Mouse (Mus musculus): Measurements from ENCODE around the gene Rps6ka4.

Gene Rps6ka4

DNA sequence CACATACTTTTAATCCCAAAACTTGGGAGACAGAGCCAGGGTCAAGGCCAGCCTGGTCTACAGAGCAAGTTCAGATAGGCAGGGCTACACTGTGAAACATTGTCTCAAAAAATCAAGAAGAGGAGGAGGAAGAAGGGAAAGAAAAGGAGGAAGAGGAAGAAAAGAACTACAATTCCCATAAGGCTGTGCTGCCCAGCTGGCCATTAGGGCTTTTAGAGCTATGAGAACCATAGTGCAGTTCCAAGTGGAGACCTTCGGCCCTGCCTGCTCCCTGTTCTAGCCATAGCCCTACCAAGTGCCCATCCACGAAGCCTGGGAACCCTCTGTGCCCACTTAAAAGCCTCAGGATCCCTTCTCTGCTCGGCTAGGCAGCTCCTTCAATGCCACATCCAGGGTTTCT is 11.1 kb upstream of the Rps6ka4 start:
- no peak for DNase-seq (ENCODE audit: low read depth, low spot score)

DNA sequence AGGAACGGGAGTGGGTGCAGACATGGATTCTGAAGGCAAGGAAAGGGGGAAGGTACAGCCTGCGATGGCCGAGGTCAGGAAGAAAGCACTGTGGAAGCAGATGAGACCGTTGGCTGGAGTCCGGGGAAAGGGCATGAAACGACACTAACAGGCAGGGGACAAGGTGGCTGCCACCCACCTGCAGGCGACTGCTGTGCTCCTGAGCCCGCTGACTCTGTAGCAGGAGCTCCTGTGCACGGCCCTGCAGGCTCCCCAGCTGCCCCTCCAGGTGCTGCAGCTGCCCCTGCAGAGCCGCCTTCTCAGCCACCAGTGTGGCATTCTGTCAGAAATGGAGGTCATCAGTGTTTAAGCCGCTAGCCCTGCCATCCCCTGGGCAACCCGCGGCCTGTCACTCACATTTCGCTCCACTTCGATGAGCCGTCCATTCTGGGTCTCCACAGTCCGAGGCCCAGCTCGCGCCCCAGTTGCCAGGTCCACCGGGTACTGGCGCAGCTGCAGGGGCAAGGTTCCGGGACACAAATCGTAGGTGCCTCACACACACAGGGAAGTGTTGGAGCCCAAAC is 9.2 kb upstream of the Rps6ka4 start:
- DNase-seq (ENCODE audit: low read depth, low spot score) = no peak

DNA sequence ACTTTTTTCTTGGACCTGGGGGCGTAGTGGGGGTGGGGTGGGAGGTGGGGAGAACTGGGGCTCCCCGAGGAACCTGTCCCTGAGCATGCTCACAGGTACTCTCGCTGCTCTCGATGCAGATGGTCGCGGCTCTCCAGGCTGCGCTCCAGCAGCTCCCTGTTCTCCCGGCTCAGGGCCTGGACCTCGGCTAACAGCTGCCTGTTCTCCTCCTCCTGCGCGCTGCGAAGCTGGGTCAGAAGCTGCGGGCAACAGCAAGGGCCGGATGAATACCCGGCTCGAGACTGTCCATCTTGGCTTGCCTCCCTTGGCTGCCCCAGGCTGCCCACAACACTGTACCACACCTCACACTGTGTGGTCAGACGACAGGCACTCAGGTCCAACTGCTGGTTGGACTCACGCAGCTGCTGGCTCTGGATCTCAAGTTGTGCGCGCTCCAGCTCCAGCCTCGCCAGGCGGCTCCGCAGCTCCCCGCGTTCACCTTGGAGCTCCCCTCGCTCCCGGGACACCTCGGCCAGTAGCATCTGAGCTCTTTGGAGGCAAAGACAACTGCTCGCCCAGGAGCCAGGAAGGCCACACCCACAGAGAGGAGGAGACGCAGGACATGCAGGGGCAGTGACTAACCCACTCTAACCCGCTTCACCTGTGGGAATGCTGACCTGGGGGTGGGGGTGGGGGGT is 7.5 kb upstream of the Rps6ka4 start:
- DNase-seq (ENCODE audit: low read depth, low spot score) = no peak

DNA sequence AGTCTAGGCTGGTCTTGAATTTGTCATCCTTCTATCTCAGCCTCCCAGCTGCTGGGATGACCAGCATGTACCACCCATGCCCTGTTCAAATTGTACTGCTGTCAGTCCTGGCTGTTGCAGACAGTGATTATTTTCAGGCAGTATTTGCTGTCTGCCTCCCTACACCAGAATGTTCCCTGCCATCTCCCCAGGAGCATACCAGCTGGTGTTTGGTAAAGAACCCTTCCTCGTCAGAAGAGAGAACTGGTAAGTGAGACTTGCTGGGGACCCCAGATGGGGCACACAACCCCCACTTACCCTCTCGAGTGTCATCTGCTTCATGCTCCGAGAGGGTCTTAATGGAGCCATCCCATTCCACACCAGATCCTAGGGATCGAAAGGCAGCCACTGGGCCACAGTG is 5.6 kb upstream of the Rps6ka4 start:
- DNase-seq (ENCODE audit: low read depth, low spot score) = no peak

DNA sequence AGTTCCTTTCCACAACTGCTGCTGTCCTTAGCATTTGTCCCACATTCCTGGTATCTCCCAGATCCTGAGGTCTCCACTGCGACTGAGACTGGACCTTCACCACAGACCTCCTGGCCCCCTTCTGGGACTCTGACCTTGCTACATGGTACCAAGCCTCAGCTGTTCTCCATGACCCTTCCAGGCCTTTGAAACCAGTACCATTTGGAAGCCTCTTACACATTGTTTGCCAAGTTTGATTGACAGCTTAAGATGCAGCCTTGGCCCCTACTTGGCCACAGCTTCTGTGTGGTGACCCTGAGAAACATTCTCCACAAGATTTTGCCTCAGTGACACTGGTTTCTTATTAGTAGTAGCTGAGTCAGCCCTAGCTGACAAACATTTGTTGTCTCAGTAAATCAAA is 1.9 kb upstream of the Rps6ka4 start:
- no peak for DNase-seq (ENCODE audit: low read depth, low spot score)

DNA sequence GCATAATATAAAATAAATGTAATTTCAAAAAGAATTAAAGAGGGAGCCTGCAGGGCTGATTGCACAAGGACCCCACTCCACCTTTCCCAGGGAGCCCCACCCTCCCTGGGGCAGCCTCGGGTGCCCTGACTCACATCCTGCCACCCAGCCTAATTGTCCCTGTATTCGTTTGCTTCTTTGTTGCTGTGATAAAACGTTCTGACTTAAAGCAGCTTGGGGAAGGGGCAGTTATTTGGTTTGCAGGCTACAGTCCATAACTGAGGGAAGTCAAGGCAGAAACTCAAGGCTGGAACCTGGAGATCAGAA is 809 bp upstream of the Rps6ka4 start:
- DNase-seq (ENCODE audit: low read depth, low spot score) = no peak

DNA sequence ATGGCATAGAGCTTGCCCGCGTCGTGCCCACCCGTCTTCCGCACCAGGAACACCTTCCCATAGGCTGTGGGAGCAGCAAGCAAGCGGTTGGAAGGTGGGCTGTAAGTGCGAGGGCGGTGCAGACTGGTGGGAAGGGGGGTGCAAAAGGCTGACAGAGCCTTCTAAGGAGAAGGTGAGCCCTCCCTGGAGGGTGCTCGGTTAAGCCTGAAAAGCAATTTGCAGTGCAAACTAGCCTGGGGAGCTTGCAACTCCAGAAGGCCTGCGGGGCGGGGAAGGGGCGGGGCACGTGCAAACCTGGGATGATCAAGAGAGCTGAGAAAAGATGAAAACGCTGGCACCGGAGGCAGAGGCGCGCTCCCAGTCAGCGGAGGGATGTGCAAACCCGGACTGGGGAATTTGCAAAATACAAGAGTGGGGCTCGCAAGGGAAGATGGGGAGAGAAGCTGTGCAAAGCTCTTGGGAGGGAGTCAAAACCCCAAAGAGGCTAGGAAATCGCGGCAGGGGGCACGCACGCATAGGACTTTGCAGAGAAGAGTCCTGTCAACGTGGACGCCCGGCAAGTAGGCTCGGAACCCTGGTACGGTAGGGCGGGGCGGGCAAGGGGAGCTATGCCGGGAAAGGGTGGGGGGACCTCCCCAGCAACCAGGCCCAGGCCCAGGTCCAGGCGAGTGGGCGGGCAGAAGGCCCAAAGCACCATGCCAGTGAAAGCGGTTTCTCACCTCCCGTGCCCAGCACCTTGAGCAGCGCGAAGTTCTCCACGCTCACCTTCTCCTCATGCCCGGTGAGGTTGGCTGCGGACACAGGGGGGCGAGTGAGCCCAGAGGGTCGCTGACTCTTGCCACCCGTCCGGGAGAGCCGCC is 591 bp downstream of the Rps6ka4 start:
- DNase-seq (ENCODE audit: low read depth, low spot score) = no peak

GRCm38 (mm10) chr19:6832363-6832762 is 8.1 kb downstream of the Rps6ka4 start:
- no peak for DNase-seq (ENCODE audit: low read depth, low spot score)

DNA sequence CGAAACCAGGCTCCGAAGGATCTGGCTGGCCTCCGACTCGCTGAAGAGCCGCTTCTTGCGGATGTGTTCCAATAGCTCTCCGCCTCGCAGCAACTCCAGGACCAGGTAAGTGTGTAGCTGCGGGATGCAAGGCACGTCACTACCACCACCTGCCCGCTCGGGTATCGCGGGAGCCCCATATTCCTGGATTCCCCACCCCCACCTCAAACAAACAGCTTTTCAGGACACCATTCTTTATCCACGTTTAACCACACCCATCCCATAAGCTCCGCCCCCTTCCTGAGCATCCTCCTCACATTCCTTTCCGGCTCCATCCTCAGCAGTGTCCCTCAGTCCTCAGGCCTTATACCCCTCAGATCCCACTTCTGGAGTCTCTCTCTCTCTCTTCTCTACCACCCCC is 9.1 kb downstream of the Rps6ka4 start:
- DNase-seq (ENCODE audit: low read depth, low spot score) = no peak

GRCm38 (mm10) chr19:6830556-6831316 is 9.7 kb downstream of the Rps6ka4 start:
- no peak for DNase-seq (ENCODE audit: low read depth, low spot score)

GRCm38 (mm10) chr19:6829870-6830555 is 10.4 kb downstream of the Rps6ka4 start:
- DNase-seq (ENCODE audit: low read depth, low spot score) = no peak

DNA sequence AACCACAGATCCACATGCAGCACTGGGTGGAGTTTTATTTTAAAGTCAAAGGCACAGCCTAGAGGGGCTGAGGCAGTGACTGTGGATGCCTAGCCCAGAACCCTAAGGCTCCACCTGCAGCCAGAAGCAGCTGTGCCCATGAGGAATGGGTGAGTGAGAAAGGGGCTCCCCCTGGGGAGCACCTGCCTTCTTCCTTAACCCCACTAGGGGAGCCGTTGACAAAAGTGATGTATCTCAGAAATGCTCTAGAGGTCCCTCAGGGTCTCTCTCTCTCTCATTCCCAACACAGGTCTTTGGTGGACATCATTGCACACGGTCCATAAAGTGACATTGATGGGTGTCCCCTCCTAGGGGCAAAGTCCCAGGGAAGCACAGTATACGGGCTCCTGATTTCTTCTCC is 11.4 kb downstream of the Rps6ka4 start:
- DNase-seq (ENCODE audit: low read depth, low spot score) = no peak

DNA sequence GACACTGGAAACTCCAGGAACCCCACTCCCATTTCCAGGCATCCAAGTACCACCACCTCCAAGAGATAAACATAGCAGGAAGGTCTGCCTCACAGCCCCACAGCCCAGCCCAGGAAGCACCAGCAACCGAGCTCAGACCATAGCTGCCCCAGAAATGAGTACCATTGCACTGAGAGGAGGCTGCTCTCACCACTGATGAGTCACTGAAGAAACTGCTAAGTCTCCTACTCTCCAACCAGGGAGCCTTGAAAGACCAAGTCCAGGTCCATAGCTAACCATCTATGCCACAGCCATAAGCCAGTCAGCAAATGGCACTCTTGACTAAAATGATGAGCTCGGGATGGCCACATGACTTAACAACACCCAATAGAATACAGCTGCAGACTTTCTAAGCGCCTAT is 13.8 kb downstream of the Rps6ka4 start:
- no peak for DNase-seq (ENCODE audit: low read depth, low spot score)

GRCm38 (mm10) chr19:6825384-6825783 is 15.1 kb downstream of the Rps6ka4 start:
- no peak for DNase-seq (ENCODE audit: low read depth, low spot score)

GRCm38 (mm10) chr19:6820538-6821195 is 19.8 kb downstream of the Rps6ka4 start:
- no peak for DNase-seq (ENCODE audit: low read depth, low spot score)

DNA sequence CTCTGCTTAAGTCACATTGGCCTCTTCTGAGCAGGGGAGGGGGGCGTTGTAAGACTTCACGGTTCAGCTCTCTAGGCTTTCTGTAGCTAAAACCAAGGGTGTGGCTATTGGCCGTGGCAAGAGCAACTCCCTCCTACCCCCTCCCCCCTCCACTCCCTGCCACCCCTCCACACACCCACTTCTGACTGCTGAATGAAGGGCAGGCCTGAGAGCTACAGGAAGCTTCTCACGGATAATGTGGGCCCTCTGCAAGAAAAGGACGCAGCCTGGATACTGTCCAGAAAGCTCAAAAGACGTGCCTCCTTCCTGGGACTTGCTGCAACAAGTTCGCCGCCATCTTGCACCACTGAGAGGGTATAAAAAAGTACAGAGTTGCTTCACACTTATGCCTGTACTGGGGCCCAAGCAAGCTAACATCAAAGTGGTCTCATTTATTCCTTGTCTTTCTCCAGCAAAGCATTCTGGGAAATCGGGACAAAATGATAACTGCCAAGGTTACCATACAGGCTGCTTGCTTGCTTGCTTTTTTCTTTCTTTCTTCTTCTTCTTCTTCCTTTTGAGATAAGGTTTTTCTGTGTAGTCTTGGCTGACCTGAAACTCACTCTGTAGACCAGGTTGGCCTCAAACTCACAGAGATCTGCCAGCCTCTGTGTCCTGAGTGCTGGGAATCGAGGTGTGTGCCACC is 21.2 kb downstream of the Rps6ka4 start:
- no peak for DNase-seq (ENCODE audit: low read depth, low spot score)

- no peak for DNase-seq (ENCODE audit: low read depth, low spot score)
Measured at GRCm38 (mm10) chr19:6814958-6815357, 25.5 kb downstream of the Rps6ka4 start.

- no peak for DNase-seq (ENCODE audit: low read depth, low spot score)
Measured at GRCm38 (mm10) chr19:6814366-6814765, 26.1 kb downstream of the Rps6ka4 start.
